Mouse (Mus musculus) embryonic fibroblast, embryonic 13.5 days (primary cell): ENCODE results near the gene Ccdc149.

Experiments used
- CTCF ChIP-seq: IDR thresholded peaks from 2 replicates; pipeline ENCODE4 v1.5.1; 2011; ENCODE audit warnings: mild to moderate bottlenecking, control low read depth, low read length, moderate library complexity, borderline replicate concordance; ENCODE audit not compliant: insufficient read depth
- POLR2A ChIP-seq: IDR thresholded peaks from 2 replicates; pipeline ENCODE4 v1.6.1; 2011; ENCODE audit warnings: low read depth, mild to moderate bottlenecking, control low read depth, low read length, moderate library complexity

GRCm38 (mm10) chr5:52461434-52462124 lies 9.7 kb downstream of the Ccdc149 start:
- TF ChIP-seq CTCF (no peak), POLR2A (no peak)
